Mouse (Mus musculus) right cerebral cortex, postnatal 14 days (tissue): ENCODE data around the gene Rnf187.

ENCODE experiments used
- DNase-seq: peaks from one replicate; pipeline ENCODE4 v3.0.0; 2022

Gene Rnf187

GRCm38 (mm10) chr11:58947306-58947705, 8.6 kb upstream of the Rnf187 start:
- DNase-seq = no peak

- no peak for DNase-seq
Observed at GRCm38 (mm10) chr11:58944136-58944535, 5.4 kb upstream of the Rnf187 start.

- DNase-seq = no peak
Observed at GRCm38 (mm10) chr11:58939088-58939439, 348 bp upstream of the Rnf187 start.

GRCm38 (mm10) chr11:58937909-58938308, 807 bp downstream of the Rnf187 start:
- DNase-seq = no peak

GRCm38 (mm10) chr11:58931576-58931975, 7.1 kb downstream of the Rnf187 start:
- DNase-seq = no peak

- no peak for DNase-seq
Observed at GRCm38 (mm10) chr11:58930254-58930653, 8.5 kb downstream of the Rnf187 start.

GRCm38 (mm10) chr11:58929641-58930040, 9.1 kb downstream of the Rnf187 start:
- DNase-seq = no peak

- DNase-seq = no peak
Observed at GRCm38 (mm10) chr11:58929055-58929454, 9.7 kb downstream of the Rnf187 start.

- DNase-seq = peak; percentile 48
Observed at GRCm38 (mm10) chr11:58927790-58928651, 10.7 kb downstream of the Rnf187 start.

- DNase-seq = no peak
Observed at GRCm38 (mm10) chr11:58927053-58927452, 11.7 kb downstream of the Rnf187 start.

- no peak for DNase-seq
Observed at GRCm38 (mm10) chr11:58926651-58927050, 12.1 kb downstream of the Rnf187 start.

GRCm38 (mm10) chr11:58922420-58922819, 16.3 kb downstream of the Rnf187 start:
- no peak for DNase-seq

GRCm38 (mm10) chr11:58918759-58919158, 20.0 kb downstream of the Rnf187 start:
- no peak for DNase-seq

- DNase-seq = no peak
Observed at GRCm38 (mm10) chr11:58917745-58918366, 20.9 kb downstream of the Rnf187 start, which contains the start of gene Btnl10. Gene Btnl10 (plus strand): TSS chr11:58917908.

- peak; percentile 47 for DNase-seq
Observed at GRCm38 (mm10) chr11:58916879-58917744, 21.6 kb downstream of the Rnf187 start.

- no peak for DNase-seq
Observed at GRCm38 (mm10) chr11:58914461-58915028, 24.2 kb downstream of the Rnf187 start.

GRCm38 (mm10) chr11:58913776-58914175, 24.9 kb downstream of the Rnf187 start:
- DNase-seq = no peak

GRCm38 (mm10) chr11:58904838-58905237, 33.9 kb downstream of the Rnf187 start:
- DNase-seq = no peak

GRCm38 (mm10) chr11:58904410-58904718, 34.4 kb downstream of the Rnf187 start:
- DNase-seq = no peak

GRCm38 (mm10) chr11:58903511-58904409, 35.0 kb downstream of the Rnf187 start, which contains the start of gene Zfp39:
Gene Zfp39 (minus strand): TSS chr11:58904225.
- peak; percentile 95 for DNase-seq

GRCm38 (mm10) chr11:58901080-58901479, 37.6 kb downstream of the Rnf187 start:
- no peak for DNase-seq

- DNase-seq = no peak
Observed at GRCm38 (mm10) chr11:58897485-58897884, 41.2 kb downstream of the Rnf187 start.
